Mouse (Mus musculus) midbrain, postnatal 0 days (tissue): ENCODE results near the gene Tlk2. TPM values are rescaled to one million over a fixed set of nuclear protein-coding genes. Genes with fewer than 3 reads are reported as not detected.

ENCODE experiments used
- ATAC-seq: fragments of 200-750 bp; cut with Nextera tagmentation; 2 replicates; pipeline ENCODE4 v1.8.0; 2017; ENCODE audit warnings: moderate number of reproducible peaks, mild to moderate bottlenecking, moderate TSS enrichment, moderate library complexity; ENCODE audit not compliant: low FRiP score
- DNase-seq: peaks from one replicate; pipeline ENCODE4 v3.0.0-alpha.2; 2015; ENCODE audit warnings: low spot score
- H3K27ac ChIP-seq: fragments of 300-500 bp; sonication (generic); 2 replicates; pipeline ENCODE4 v1.5.1; 2014; ENCODE audit warnings: low read depth, mild to moderate bottlenecking, low read length, mixed read lengths
- H3K27me3 ChIP-seq: fragments of 300-500 bp; sonication (generic); 2 replicates; pipeline ENCODE4 v1.6.1; 2014; ENCODE audit warnings: low read length, control low read depth, mixed read lengths; ENCODE audit not compliant: insufficient read depth
- H3K36me3 ChIP-seq: fragments of 300-500 bp; sonication (generic); 2 replicates; pipeline ENCODE4 v1.6.1; 2014; ENCODE audit warnings: low read length, control low read depth, mixed read lengths; ENCODE audit not compliant: insufficient read depth
- H3K4me1 ChIP-seq: fragments of 300-500 bp; sonication (generic); 2 replicates; pipeline ENCODE4 v1.6.1; 2014; ENCODE audit warnings: mild to moderate bottlenecking, control low read depth, antibody characterized with exemption, low read length, mixed read lengths; ENCODE audit not compliant: insufficient read depth
- H3K4me2 ChIP-seq: fragments of 300-500 bp; sonication (generic); 2 replicates; pipeline ENCODE4 v1.6.1; 2014; ENCODE audit warnings: low read depth, mild to moderate bottlenecking, low read length, mixed read lengths; ENCODE audit not compliant: poor library complexity, severe bottlenecking
- H3K4me3 ChIP-seq: fragments of 300-500 bp; sonication (generic); 2 replicates; pipeline ENCODE4 v1.5.1; 2014; ENCODE audit warnings: low read depth, mild to moderate bottlenecking, low read length, moderate library complexity
- H3K9ac ChIP-seq: fragments of 300-500 bp; sonication (generic); replicated peaks from 2 replicates; pipeline ENCODE4 v1.6.1; 2014; ENCODE audit warnings: mild to moderate bottlenecking, low read length, moderate library complexity, mixed read lengths; ENCODE audit not compliant: poor library complexity, severe bottlenecking
- H3K9me3 ChIP-seq: fragments of 300-500 bp; sonication (generic); 2 replicates; pipeline ENCODE4 v1.6.1; 2016; ENCODE audit warnings: low read length, control low read depth
- CTCF ChIP-seq: IDR thresholded peaks from 2 replicates; pipeline ENCODE4 v1.5.1; 2016; ENCODE audit warnings: antibody characterized with exemption, mild to moderate bottlenecking
- WGBS: fragments of 180-500 bp; shearing (Covaris S2); extraction: QIAGEN DNeasy Blood & Tissue Kit; methylation state at CpG from one replicate; pipeline ENCODE4 v1.1.7; 2014; 5-methylcytosine and 5-hydroxymethylcytosine counted together
- polyA plus RNA-seq: library from polyadenylated mRNA; unstranded; fragments of >200 nt; fragmentation: Nextera tagmentation; extraction: Ambion mirVana; gene quantifications from 2 replicates; pipeline ENCODE4 v1.2.1, GENCODE M21; 2015
- total RNA-seq: library from RNA; depleted of rRNA; stranded (reverse); fragments of >200 nt; gene quantifications from 2 replicates; pipeline ENCODE4 v1.2.3, GENCODE M21; 2014

Gene Tlk2
- total and polyA plus RNA-seq, 2 experiments from 2014 or later, result 15.3 to 66.5 TPM

DNA sequence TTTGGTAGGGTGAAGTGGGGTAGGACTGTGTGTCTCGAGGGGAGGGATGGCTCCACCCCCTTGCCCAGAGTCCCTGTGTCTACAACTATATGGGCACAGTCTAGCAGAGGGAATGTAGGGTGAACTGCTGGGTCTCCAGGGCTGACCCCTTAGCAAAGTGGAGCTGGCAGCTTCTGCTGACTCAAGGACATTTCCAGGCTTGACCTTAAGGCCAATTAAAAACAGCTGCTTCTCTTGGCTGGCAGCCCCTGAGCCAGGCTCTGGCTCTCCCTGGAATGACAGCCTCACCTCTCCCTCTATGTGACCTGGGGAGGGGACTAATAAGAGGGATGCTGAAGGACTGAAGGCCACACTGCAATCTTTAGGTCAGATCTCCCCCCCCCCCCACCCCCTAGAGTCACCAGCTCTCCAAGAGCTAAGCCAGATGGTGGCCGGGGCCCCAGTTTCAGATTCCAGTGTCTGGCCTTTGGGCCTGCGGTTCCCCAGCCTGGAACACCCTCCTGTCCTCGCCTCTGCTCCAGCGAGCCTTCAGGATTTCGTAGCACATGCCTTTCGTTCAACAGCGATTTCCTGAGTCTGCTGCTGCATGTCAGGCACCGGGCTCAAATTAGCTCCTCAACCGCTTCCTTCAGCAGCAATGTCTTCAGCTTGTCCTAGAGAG lies 134.5 kb downstream of the Tlk2 start:
- Histone ChIP-seq H3K4me2 (no peak overlapping the region), H3K4me3 (no peak overlapping the region), H3K27me3 (no peaks in the 10 kb centered on the region), H3K4me1 (peaks cover 7% of the 10 kb centered on the region), H3K27ac (peak overlapping the region; percentile 57), H3K9ac (no peak overlapping the region), H3K36me3 (no peaks in the 10 kb centered on the region), H3K9me3 (no peaks in the 10 kb centered on the region)
- no peak for TF ChIP-seq CTCF
- WGBS, result 24% methylated on average over 10 of the region's 10 CpGs
- no peak for ATAC-seq
- peak; percentile 15 for DNase-seq

DNA sequence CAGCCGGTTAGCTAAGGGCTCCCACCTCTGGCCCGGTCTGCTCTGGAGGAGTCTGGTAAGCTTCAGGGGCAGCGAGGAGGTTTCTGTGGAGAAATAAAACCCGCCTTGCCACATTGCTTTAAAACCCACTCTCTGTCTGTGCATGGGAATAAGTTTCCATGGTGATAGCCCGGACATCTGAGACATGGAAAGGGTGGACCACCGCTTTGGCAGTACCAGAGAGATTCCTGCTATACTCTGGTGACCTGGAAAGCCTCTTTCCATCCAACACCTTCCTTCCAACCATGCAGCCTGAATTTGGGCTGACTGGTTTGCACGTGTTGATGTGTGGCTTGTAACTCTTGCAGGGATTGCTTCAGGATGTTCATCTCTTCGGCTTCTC lies 135.0 kb downstream of the Tlk2 start:
- no peak for TF ChIP-seq CTCF
- no peak for ATAC-seq
- Histone ChIP-seq H3K27me3 (no peaks in the 10 kb centered on the region), H3K36me3 (no peaks in the 10 kb centered on the region), H3K9ac (no peak overlapping the region), H3K4me1 (peaks cover 7% of the 10 kb centered on the region), H3K9me3 (no peaks in the 10 kb centered on the region), H3K4me2 (no peak overlapping the region), H3K4me3 (no peak overlapping the region), H3K27ac (peak overlapping the region; percentile 57)
- whole genome bisulfite sequencing, result 14% methylated on average over 8 of the region's 8 CpGs
- no peak for DNase-seq

DNA sequence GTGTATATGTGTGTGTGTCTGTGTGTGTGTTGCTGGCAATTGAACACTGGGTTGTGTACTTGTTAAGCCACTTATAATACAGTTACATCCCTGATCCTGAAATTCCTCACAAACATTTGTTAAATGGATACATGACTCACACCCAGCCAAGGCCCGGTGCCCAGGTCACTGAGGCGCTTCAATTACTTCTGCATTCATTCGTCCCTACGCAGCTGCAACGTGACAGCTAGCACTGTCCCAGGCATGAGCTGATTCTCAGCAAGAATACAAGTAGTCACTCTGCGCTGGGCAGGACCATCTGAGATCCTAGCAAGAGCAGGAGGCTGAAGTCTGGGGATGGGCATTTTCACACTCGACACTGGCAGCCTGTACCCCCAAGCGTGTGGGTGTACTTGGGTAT lies 136.7 kb downstream of the Tlk2 start:
- Histone ChIP-seq H3K4me3 (no peak overlapping the region), H3K27ac (no peak overlapping the region), H3K4me2 (no peak overlapping the region), H3K36me3 (no peaks in the 10 kb centered on the region), H3K4me1 (peaks cover 7% of the 10 kb centered on the region), H3K9me3 (no peaks in the 10 kb centered on the region), H3K9ac (no peak overlapping the region), H3K27me3 (no peaks in the 10 kb centered on the region)
- no peak for ATAC-seq
- WGBS, result 74% methylated on average over 8 of the region's 8 CpGs
- DNase-seq, result no peak
- TF ChIP-seq CTCF, result no peak

DNA sequence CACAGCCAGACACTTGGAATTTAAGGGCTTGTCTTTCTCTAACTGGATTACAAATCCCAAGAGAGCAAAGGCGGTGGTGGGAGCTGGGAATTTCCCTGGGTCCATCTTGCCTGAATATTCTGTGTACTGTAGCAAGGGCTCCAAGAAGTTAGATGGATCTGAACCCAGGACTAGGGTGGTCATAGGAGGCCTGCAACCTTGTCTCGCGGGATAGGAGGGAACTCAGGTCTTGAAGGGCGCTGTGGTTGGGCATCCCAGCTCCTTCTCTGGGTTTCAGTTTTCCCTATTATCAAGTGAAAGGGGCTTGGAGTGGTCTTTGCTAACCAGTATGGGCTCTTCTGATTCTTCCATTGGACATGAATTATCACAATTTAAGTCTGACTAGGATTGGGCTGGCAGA lies 137.5 kb downstream of the Tlk2 start:
- no peak overlapping the region for H3K4me2 ChIP-seq
- no peak overlapping the region for H3K27ac ChIP-seq
- 95% methylated on average over 4 of the region's 4 CpGs for WGBS
- H3K36me3 ChIP-seq, result no peaks in the 10 kb centered on the region
- no peaks in the 10 kb centered on the region for H3K27me3 ChIP-seq
- ATAC-seq (no peak), DNase-seq (no peak)
- peaks cover 7% of the 10 kb centered on the region for H3K4me1 ChIP-seq
- no peak overlapping the region for H3K9ac ChIP-seq
- H3K9me3 ChIP-seq, result no peaks in the 10 kb centered on the region
- TF ChIP-seq CTCF, result no peak
- H3K4me3 ChIP-seq, result no peak overlapping the region

DNA sequence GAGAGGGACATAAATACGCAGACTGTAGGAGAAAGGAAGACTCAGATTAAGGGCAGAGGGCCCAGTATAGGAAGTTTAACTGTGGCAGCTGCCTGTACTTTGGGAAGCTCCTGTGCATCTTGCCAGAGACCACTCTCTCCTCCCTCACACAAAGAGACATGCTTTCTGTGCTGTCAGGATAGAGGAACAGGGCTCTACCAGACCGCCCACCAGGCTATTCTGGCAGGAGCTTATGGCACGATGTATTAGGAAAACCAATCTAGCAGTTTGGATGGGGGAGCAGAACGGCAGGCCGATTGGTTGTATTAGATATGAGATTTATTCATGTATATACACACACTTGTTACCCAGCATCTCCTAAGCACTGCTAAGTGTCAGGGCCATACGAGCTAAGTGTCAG lies 139.2 kb downstream of the Tlk2 start:
- Histone ChIP-seq H3K9me3 (no peaks in the 10 kb centered on the region), H3K27ac (no peak overlapping the region), H3K9ac (no peak overlapping the region), H3K27me3 (no peaks in the 10 kb centered on the region), H3K4me1 (peaks cover 3% of the 10 kb centered on the region), H3K4me2 (no peak overlapping the region), H3K36me3 (no peaks in the 10 kb centered on the region), H3K4me3 (no peak overlapping the region)
- WGBS, result 91% methylated on average over 6 of the region's 6 CpGs
- DNase-seq, result no peak
- no peak for ATAC-seq
- no peak for TF ChIP-seq CTCF

DNA sequence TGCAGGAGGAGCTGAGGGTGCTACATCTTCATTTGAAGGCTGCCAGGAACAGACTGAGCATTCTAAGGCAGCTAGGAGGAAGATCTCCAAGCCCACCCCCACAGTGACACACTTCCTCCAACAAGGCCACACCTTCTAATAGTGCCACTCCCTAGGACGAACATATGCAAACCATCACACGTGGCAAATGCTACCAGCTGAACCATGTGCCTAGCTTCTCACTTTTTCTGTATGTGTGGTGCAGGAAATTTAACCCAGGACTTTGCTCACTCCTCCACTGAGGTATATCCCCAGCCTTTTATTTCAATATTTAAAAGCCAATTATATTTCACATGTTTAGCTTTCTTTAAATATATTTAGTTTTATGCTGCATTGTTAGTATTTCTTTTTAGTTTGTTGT lies 142.5 kb downstream of the Tlk2 start:
- Histone ChIP-seq H3K4me1 (no peaks in the 10 kb centered on the region), H3K4me2 (no peak overlapping the region), H3K27ac (no peak overlapping the region), H3K9me3 (no peaks in the 10 kb centered on the region), H3K36me3 (no peaks in the 10 kb centered on the region), H3K4me3 (no peak overlapping the region), H3K27me3 (no peaks in the 10 kb centered on the region), H3K9ac (no peak overlapping the region)
- WGBS, result 83% methylated on average over 2 of the region's 2 CpGs
- no peak for TF ChIP-seq CTCF
- no peak for DNase-seq
- ATAC-seq, result no peak
